Mouse (Mus musculus) heart, postnatal 14 days (tissue): ENCODE results near the gene Ccer2. TPM values are rescaled to one million over a fixed set of nuclear protein-coding genes. Genes with fewer than 3 reads are reported as not detected.

ENCODE experiments used
- total RNA-seq, 2 experiments: library from RNA; stranded (reverse); gene quantifications; 2 replicates each; pipeline ENCODE4 v1.2.3; 2021

Gene Ccer2
- total RNA-seq, 2 experiments from 2014 or later = not detected

Other genes with a start within 250 kb of the Ccer2 start
- not detected for gene Ifnl2, start 245.7 kb upstream of the Ccer2 start, total RNA-seq
- gene Ifnl3, start 233.3 kb upstream of the Ccer2 start, total RNA-seq = not detected
- gene Sycn, start 215.3 kb upstream of the Ccer2 start, total RNA-seq = not detected
- gene Nccrp1, start 208.9 kb upstream of the Ccer2 start, total RNA-seq = not detected
- gene Samd4b, start 158.0 kb upstream of the Ccer2 start, total RNA-seq = 10 to 100 TPM; 32.1 to 32.4 TPM
- 1 to 10 TPM; 8.5 to 9.9 TPM for gene Pak4, start 158.0 kb upstream of the Ccer2 start, total RNA-seq
- not detected for gene Acp7, start 124.8 kb upstream of the Ccer2 start, total RNA-seq
- gene Fbxo27, start 63.3 kb upstream of the Ccer2 start, total RNA-seq = under 1 TPM; 0.17 to 0.62 TPM
- gene Fbxo17, start 39.4 kb upstream of the Ccer2 start, total RNA-seq = under 1 TPM; 0.44 to 0.74 TPM
- gene Mrps12, start 14.4 kb upstream of the Ccer2 start, total RNA-seq = 10 to 100 TPM; 55.6 to 55.9 TPM
- 10 to 100 TPM; 14.1 to 16.3 TPM for gene Sars2, start 14.2 kb upstream of the Ccer2 start, total RNA-seq
- 10 to 100 TPM; 71.6 to 75.1 TPM for gene Sirt2, start 10.6 kb downstream of the Ccer2 start, total RNA-seq
- 10 to 100 TPM; 15.9 to 18.0 TPM for gene Nfkbib, start 11.3 kb downstream of the Ccer2 start, total RNA-seq
- 1 to 10 TPM; 2.2 to 4.0 TPM for gene Rinl, start 32.8 kb downstream of the Ccer2 start, total RNA-seq
- gene Hnrnpl, start 52.4 kb downstream of the Ccer2 start, total RNA-seq = 100 to 1,000 TPM; 314 to 317 TPM
- gene Ech1, start 69.0 kb downstream of the Ccer2 start, total RNA-seq = 1,000 to 10,000 TPM; 1,375 to 1,408 TPM
- 10 to 100 TPM; 38.7 to 51.1 TPM for gene Lgals4, start 77.7 kb downstream of the Ccer2 start, total RNA-seq
- gene Lgals7, start 107.7 kb downstream of the Ccer2 start, total RNA-seq = 1 to 10 TPM; 3.2 to 3.6 TPM
- gene Capn12, start 125.2 kb downstream of the Ccer2 start, total RNA-seq = under 1 TPM; 0.27 to 0.36 TPM
- 100 to 1,000 TPM; 110 to 127 TPM for gene Actn4, start 206.2 kb downstream of the Ccer2 start, total RNA-seq
- gene Eif3k, start 225.7 kb downstream of the Ccer2 start, total RNA-seq = 100 to 1,000 TPM; 157 to 159 TPM
- gene Map4k1, start 225.9 kb downstream of the Ccer2 start, total RNA-seq = 1 to 10 TPM in 1 of 2 experiments, under 1 TPM in 1; 0.96 to 2.4 TPM